ENCODE assay signal across 9 mouse cellular contexts in genomic region chr2:143839458-143839857, GRCm38 (mm10).
"Had no signal": no experiment of that assay in that cellular context is flagged by ENCODE, and none has a peak within 500 bp of the region (broad histone marks: within the 10 kb centered on the region; RNA-seq: fewer than 3 reads in every experiment).

No protein-coding gene starts in this region.

- H3K4me2 ChIP-seq: liver, embryonic 11.5 days; liver, embryonic 15.5 days had no signal

- H3K9ac ChIP-seq: liver, embryonic 15.5 days had no signal

- H3K27ac ChIP-seq: kidney, postnatal 0 days; left cerebral cortex, adult 2 months; limb, embryonic 10.5 days; liver, embryonic 15.5 days had no signal

- H3K36me3 ChIP-seq: limb, embryonic 10.5 days; liver, embryonic 15.5 days had no signal

- H3K9me3 ChIP-seq: limb, embryonic 10.5 days; liver, embryonic 15.5 days had no signal

- DNase-seq: kidney, adult 9 months; midbrain, embryonic 14.5 days; right cerebral cortex, postnatal 25 days; thymus, postnatal 14 days had no signal

- H3K27me3 ChIP-seq: liver, embryonic 15.5 days had no signal

- H3K4me3 ChIP-seq: left cerebral cortex, adult 2 months; limb, embryonic 10.5 days; liver, embryonic 15.5 days had no signal
